Mouse (Mus musculus): ENCODE results near the gene Naxd.
A peak's percentile ranks its signal among the peaks of the same experiment; 100 is the strongest.
"Not testable (repeated sequence)": the region's sequence is repeated elsewhere in the genome, so short reads cannot be mapped to it uniquely, and the experiment has no call there.

Gene Naxd

GRCm38 (mm10) chr8:11497017-11497990 is at the start of gene Naxd:
Gene Naxd (plus strand): TSS chr8:11497506.
- DNase-seq (ENCODE audit: low spot score in 2 of 2) = peak; percentile 90 to 91

DNA sequence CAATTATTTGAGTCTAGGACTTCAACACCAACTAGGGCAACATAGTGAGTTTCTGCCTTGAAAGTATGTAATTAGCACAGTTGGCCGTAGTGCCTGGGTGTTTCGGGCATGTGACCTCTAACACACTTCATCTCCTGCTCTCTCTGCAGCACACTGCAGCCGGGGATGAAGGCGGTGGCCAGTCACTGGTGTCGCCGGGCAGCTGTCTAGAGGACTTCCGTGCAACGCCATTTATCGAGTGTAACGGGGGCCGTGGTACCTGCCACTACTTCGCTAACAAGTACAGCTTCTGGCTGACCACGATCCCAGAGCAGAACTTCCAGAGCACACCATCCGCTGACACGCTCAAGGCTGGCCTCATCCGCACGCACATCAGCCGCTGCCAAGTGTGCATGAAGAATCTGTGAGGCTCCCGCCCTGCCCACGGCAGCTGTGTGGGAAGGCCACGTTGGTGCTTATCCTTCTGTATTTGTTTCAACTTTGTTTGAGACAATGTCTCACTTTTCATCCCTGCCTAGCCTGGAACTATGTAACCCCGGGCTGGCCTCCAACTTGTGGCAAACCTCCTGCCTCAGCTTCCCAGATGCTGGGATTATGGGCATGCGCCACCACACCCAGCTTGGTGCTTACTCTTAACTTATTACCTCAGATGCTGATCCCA is 49.3 kb upstream of the Naxd start:
- no peak for DNase-seq (ENCODE audit: low spot score in 2 of 2)

- DNase-seq (ENCODE audit: low spot score in 2 of 2) = peak; percentile 39 to 55
Observed at GRCm38 (mm10) chr8:11450184-11451113, 46.9 kb upstream of the Naxd start.

DNA sequence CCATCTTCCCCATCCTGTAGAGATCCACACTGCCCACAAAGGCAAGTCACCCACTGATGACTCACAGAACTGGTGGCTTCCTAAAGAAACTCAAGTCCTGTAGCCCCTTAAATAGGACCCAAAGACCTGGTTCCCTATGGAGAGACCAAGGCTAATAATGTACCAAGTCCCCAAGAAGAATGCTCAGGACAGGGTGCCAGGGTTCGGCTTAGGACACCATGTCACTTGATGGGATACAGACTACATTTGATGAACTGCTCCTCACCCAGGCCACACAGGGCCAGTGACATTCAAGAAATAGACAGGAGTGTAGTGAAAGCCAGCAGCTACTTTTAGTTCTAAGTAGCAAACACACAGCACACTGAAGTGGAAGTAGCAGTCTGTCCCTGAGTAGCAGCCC is 45.2 kb upstream of the Naxd start:
- no peak for DNase-seq (ENCODE audit: low spot score in 2 of 2)

GRCm38 (mm10) chr8:11452559-11452958 is 44.7 kb upstream of the Naxd start:
- DNase-seq (ENCODE audit: low spot score in 2 of 2) = no peak

DNA sequence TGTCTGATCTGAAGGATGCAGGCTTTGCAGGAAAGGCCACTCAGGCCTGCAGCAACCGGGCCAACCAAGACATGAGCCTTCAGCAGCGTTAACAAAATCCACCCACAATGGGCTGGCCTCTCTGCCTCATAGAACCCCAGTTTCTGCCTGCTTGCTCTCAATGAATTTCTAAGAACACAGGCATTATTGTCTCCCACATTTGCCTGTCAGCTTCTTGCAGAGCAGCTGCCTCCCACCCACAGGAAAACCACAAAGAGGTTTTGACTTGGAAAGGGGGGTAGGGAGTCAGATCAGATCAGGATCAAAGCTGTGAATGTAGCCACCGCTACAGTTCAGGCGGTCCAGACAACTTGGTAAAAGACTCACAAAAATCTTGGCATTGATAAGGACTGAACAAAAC is 44.3 kb upstream of the Naxd start:
- no peak for DNase-seq (ENCODE audit: low spot score in 2 of 2)

DNA sequence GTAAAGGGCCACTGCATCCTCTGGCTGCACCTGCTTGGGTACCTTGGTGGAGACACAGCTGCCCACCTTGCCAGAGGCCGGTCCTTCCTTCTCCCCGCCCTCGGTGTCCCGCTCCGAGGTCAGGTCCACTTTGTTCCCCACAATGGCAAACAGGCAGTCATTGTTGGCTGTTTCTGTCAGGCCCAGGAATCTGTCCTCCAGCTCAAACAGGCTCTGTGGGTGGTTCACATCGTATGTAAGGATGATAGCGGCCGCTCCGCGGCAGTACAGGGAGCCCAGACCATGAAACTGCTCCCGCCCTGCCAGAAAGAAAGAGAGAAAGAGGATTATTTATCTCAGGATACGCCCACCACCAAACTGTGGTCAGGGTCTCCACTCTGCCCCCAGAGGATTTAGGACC is 43.1 kb upstream of the Naxd start:
- DNase-seq (ENCODE audit: low spot score in 2 of 2) = no peak

DNA sequence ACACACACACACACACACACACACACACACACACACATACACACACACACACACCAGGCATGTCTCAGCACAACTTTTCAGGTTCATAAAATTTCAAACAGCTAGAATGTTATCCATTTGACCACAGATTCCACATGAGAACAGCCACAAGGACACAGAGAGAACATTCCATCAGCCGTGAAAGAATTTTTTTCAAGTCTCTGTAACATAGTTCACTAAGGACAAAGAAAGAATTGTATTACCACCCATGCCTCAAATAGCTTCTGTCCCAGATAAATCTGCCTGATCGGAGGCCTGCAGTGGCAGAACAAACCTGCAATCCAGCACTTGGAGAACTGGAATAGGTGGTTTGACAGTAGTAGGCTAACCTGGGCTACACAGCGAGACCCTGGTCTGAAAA is 40.0 kb upstream of the Naxd start:
- no peak for DNase-seq (ENCODE audit: low spot score in 2 of 2)

DNA sequence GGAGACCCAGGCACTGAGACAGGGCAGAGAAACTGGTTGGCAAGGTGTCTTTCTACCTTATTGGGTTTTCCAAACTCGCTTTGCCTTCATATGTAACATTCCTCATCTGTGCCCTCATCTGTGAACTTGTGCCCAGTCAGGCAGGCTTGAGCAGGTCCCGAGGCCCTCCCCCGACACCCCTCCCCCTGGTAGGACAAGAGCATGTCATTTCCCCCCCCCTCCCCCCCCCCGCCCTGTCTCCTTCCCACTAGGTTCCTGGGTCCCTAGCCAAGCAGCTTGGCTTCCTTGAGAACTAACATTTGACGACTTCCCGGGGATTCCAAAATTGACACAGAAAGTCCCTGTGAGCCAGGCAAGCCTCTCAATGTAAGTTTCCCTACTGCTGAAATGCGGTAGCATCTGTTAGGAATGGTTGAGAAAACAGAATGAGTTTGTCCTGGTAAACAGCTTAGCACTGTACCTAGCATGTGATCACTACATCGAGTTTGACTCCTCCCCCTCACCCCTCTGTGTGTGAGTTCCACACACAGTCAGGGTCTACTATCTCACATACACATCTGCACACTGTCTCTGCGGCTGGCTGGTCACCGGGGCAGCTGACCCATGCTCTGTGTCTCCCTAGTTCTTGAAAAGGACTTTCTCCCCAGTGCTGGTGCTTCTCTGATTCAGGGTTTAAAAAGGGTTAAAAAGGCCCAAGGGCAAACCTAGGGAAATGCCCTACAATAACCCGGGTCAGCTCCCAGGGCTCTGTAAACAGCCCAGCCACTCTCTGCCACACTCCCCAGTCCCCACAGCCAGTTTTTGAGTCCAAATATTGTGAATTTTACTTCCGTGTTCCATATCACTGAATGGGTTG is 39.1 kb upstream of the Naxd start:
- no peak for DNase-seq (ENCODE audit: low spot score in 2 of 2)

GRCm38 (mm10) chr8:11459016-11459415 is 38.3 kb upstream of the Naxd start:
- no peak for DNase-seq (ENCODE audit: low spot score in 2 of 2)

DNA sequence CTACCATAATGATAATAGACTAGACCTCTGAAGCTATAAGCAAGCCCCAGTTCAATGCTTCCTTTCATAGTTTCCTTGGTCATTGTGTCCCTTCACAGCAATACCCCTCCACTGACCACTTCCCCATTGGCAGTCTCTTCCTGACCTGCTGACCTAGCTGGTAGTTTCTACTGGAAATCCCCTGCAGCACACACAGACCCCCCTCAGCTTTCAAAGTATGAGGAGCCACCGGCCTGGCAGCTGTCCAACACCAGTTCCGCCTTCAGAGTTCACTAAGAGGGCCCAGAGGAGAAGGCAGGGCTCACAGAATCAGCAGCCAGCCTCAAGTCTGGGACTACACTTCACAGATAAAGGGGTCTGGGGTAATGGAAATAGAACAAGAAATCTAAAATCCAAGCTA is 36.4 kb upstream of the Naxd start:
- DNase-seq (ENCODE audit: low spot score in 2 of 2) = peak in 1 of 2 experiments; percentile 36

- no peak for DNase-seq (ENCODE audit: low spot score in 2 of 2)
Observed at GRCm38 (mm10) chr8:11461847-11462246, 35.5 kb upstream of the Naxd start.

DNA sequence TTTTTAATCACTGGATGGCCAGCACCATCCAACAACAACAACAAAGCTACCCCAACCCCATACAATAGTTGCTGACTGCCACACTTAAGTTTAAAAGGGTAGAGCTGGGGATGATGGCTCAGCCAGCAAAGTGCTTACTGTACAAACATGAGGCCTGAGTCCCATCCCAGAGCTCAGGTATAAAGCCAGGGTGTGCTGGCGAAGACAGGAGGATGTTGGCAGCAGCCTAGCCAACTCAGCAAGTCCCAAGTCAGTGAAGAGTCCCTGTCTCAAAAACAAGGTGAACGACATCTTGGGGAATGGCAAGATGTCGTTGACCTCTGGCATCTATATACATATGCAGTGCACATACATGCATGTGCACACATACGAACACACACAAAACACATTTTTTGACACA is 34.7 kb upstream of the Naxd start:
- no peak for DNase-seq (ENCODE audit: low spot score in 2 of 2)

GRCm38 (mm10) chr8:11463541-11463888 is 33.8 kb upstream of the Naxd start:
- no peak for DNase-seq (ENCODE audit: low spot score in 2 of 2)

DNA sequence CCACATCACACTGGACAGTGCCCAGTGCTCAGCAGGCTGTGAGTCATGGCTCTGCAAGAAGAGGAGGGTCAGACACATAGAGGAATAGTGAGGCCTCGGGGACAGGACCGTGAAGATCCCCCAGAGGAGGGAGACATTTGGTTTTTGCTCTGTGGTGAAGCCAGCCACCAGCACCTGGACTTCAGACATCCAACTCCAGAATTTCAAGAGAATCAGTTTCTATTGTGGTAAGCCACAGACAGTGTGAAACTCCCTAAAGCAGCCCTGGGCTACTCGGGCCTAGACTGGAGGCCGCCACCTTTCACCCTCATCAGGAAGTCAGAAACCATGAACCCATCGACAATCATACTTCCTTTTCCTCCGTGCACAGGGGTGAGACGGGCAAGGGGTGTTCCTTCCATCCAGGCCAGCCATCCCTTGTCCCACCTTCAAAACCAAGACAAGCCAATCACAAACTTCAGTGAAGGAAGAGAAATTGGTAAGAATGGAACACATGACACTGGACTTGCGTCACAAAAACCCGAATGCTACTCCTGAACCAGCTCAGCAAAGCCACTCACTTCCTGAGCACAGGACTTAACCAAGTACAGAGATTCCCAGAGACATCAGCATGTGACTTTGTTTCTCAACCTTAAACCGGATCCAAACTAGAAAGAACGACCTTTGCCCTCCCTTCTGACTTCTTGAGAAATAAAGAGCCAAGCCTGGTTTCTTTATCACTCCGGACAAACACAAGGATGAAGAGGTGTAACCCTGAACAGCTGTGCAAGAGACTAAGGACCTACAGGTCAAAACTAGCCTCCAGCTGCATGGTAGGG is 33.2 kb upstream of the Naxd start:
- DNase-seq (ENCODE audit: low spot score in 2 of 2) = peak in 1 of 2 experiments; percentile 34

GRCm38 (mm10) chr8:11464707-11464964 is 32.7 kb upstream of the Naxd start:
- DNase-seq (ENCODE audit: low spot score in 2 of 2) = no peak

- no peak for DNase-seq (ENCODE audit: low spot score in 2 of 2)
Observed at GRCm38 (mm10) chr8:11465619-11466018, 31.7 kb upstream of the Naxd start.

DNA sequence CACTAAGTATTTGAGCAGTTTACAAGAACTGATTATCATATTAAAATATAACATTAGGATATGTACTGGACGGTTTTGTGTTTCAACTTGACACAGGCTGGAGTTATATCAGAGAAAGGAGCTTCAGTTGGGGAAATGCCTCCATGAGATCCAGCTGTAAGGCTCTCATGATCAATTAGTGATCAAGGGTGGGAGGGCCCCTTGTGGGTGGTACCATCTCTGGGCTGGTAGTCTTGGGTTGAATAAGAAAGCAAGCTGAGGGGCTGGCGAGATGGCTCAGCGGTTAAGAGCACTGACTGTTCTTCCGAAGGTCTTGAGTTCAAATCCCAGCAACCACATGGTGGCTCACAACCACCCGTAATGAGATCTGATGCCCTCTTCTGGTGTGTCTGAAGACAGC is 30.8 kb upstream of the Naxd start:
- DNase-seq (ENCODE audit: low spot score in 2 of 2) = not testable (repeated sequence)

DNA sequence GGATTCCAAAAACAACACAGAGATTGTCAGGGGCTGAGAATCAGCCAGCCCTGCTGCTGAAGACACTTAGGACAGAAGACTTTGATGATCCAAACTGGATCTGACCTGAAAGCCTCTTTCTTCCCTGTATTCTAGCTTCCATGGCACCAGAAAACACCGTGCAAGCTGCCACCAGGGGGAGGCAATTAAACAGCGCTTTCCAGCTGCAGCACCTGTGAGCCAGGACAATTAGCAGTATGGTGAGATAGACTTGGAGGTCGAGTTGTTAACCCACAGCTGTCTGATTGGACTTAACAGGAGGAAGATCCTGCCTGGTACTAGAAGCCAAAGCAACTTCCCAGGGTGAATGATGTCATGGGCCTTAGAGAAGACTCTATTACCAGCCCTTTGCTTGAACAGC is 28.2 kb upstream of the Naxd start:
- no peak for DNase-seq (ENCODE audit: low spot score in 2 of 2)

DNA sequence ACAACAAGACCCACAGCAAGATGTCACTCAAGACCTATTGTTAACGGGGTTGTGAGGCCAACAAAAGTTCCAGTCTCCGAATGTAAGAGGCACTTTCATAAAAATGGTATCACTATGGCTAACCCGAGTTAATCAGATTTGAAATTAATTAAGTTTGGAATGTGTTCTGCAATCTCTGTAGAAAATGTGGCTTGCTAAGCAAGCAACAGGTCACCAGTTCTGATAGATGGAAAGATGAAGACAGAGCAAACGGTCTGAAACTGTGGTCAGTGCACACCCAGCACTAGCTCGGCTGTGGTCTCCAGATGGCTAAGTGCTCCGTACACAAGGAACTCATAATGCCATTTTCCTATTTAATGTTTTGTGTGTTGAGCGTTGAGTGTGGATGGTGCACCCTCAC is 26.6 kb upstream of the Naxd start:
- no peak for DNase-seq (ENCODE audit: low spot score in 2 of 2)

- no peak for DNase-seq (ENCODE audit: low spot score in 2 of 2)
Observed at GRCm38 (mm10) chr8:11471309-11471708, 26.0 kb upstream of the Naxd start.
